Mouse (Mus musculus) MEL (cell line): ENCODE measurements around the gene Bco1.

Experiments
- BHLHE40 ChIP-seq: IDR thresholded peaks from 2 replicates; pipeline ENCODE4 v1.6.1; 2012; ENCODE audit warnings: low read depth, mild to moderate bottlenecking, inconsistent platforms, low read length, improper control_type of control experiment, borderline replicate concordance
- CTCF ChIP-seq, 3 experiments: IDR thresholded peaks in 2 of 3; conservative IDR thresholded peaks in 1 of 3; 2 replicates each; pipeline ENCODE4 v1.5.1; 2011 to 2012; ENCODE audit warnings: low read length in 3 of 3, low read depth in 2 of 3, mild to moderate bottlenecking in 2 of 3, improper control_type of control experiment in 1 of 3, inconsistent platforms in 1 of 3, mixed read lengths in 1 of 3, moderate library complexity in 1 of 3; ENCODE audit not compliant: control insufficient read depth in 1 of 3, insufficient read depth in 1 of 3, poor library complexity in 1 of 3, severe bottlenecking in 1 of 3
- ELF1 ChIP-seq: IDR thresholded peaks from 2 replicates; pipeline ENCODE4 v1.6.1; 2014; ENCODE audit warnings: low read depth, mild to moderate bottlenecking, inconsistent platforms, low read length, improper control_type of control experiment, moderate library complexity
- GATA1 ChIP-seq: IDR thresholded peaks from 2 replicates; pipeline ENCODE4 v1.6.1; 2011; ENCODE audit warnings: low read depth, low read length, improper control_type of control experiment
- MEF2A ChIP-seq: IDR thresholded peaks from 2 replicates; pipeline ENCODE4 v1.6.1; 2014; ENCODE audit warnings: low read depth, mild to moderate bottlenecking, inconsistent platforms, low read length, improper control_type of control experiment; ENCODE audit not compliant: poor library complexity, insufficient replicate concordance, severe bottlenecking; ENCODE audit errors: extremely low read depth
- MXI1 ChIP-seq: IDR thresholded peaks from 2 replicates; pipeline ENCODE4 v1.6.1; 2011; ENCODE audit warnings: mild to moderate bottlenecking, low read depth, low read length, improper control_type of control experiment
- POLR2A ChIP-seq, 2 experiments: IDR thresholded peaks; 2 replicates each; pipeline ENCODE4 v1.6.1; 2011 to 2012; ENCODE audit warnings: low read length in 2 of 2, mild to moderate bottlenecking in 2 of 2, control low read depth in 1 of 2, improper control_type of control experiment in 1 of 2, low read depth in 1 of 2, moderate library complexity in 1 of 2; ENCODE audit not compliant: control insufficient read depth in 1 of 2, insufficient read depth in 1 of 2, poor library complexity in 1 of 2
- POLR2AphosphoS2 ChIP-seq: IDR thresholded peaks from 2 replicates; pipeline ENCODE4 v1.6.1; 2011; ENCODE audit warnings: low read length, improper control_type of control experiment
- POLR2AphosphoS5 ChIP-seq: IDR thresholded peaks from 2 replicates; pipeline ENCODE4 v1.6.1; 2012; ENCODE audit warnings: low read depth, borderline replicate concordance, mild to moderate bottlenecking, inconsistent platforms, low read length, moderate library complexity, mixed read lengths
- RCOR1 ChIP-seq: IDR thresholded peaks from 2 replicates; pipeline ENCODE4 v1.6.1; 2012; ENCODE audit warnings: low read depth, mild to moderate bottlenecking, inconsistent platforms, low read length, improper control_type of control experiment
- SIN3A ChIP-seq: IDR thresholded peaks from 2 replicates; pipeline ENCODE4 v1.6.1; 2012; ENCODE audit warnings: low read length, improper control_type of control experiment, inconsistent platforms
- TAL1 ChIP-seq: IDR thresholded peaks from 2 replicates; pipeline ENCODE4 v1.6.1; 2012; ENCODE audit warnings: mild to moderate bottlenecking, inconsistent platforms, low read length, moderate library complexity, mixed read lengths
- ZC3H11A ChIP-seq: IDR thresholded peaks from 2 replicates; pipeline ENCODE4 v1.6.1; 2012; ENCODE audit warnings: low read depth, mild to moderate bottlenecking, inconsistent platforms, low read length, improper control_type of control experiment

DNA sequence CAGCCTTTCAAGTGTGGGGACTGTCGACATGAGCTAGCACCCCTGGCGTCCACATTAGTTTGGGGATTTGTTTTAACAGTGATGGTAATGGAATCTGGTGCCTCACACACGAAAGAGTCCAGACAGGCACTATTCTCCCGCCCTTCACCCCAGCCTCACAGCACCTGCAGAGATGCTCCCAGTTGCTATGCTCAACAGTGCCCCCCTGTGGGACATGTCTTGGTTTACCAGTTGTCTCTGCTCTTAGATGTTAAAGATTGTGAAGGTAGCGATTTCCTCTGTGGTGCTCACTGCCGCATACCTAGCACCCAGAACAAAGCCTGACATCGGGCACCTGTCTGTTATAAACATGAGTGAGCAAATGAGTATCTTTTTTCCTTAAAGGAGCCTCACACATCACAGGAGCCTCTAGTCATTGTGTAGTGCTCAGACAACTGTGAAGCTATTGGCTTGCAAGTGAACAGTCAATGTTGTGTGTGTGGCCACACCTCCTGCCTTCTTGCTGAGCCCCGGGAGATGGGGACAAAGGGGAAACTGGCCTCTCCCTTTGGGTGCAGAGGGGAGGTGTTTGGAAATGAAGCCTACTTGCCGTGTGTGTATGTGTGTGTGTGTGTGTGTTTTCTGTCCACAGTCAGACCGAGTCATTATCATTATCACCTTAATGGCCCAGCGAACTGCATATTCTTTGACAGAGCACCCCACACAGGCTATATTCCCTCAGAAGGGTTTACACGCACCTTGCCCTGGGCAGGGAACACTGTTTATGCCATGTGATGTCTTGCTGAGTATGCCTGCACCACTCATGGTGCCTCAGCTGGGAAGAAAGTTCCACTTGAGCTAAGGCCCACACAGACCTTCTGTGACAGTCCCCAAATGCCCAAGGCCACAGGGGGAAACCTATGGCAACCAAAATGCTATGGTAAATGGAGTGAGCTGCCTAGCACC is 42.2 kb upstream of the Bco1 start:
- TF ChIP-seq GATA1: no peak
- peak; percentile 61 to 78 (median 73) for TF ChIP-seq CTCF (IDR thresholded peaks at IDR 0.05 in 2 of 3, conservative IDR thresholded peaks at IDR 0.05 in 1 of 3; ENCODE audit: control insufficient read depth in 1 of 3, insufficient read depth in 1 of 3, low read depth in 2 of 3, low read length in 3 of 3, poor library complexity in 1 of 3, severe bottlenecking in 1 of 3)
- TF ChIP-seq MEF2A: no peak
- TF ChIP-seq RCOR1: no peak
- TF ChIP-seq MXI1: no peak
- no peak for TF ChIP-seq POLR2A (IDR thresholded peaks at IDR 0.05; ENCODE audit: control insufficient read depth in 1 of 2, insufficient read depth in 1 of 2, low read depth in 1 of 2, low read length in 2 of 2, poor library complexity in 1 of 2)
- TF ChIP-seq SIN3A: no peak
- TF ChIP-seq ZC3H11A: peak; percentile 22; the same call in 1 of the 2 replicates
- TF ChIP-seq ELF1: no peak
- TF ChIP-seq BHLHE40: no peak
- TF ChIP-seq POLR2AphosphoS2: no peak
- no peak for TF ChIP-seq POLR2AphosphoS5
- no peak for TF ChIP-seq TAL1
